Mouse (Mus musculus) small intestine, adult 2 months (tissue): ENCODE measurements around the gene Jph3.

Experiments
- CTCF ChIP-seq: fragments of 200-500 bp; IDR thresholded peaks from 2 replicates; pipeline ENCODE4 v1.5.1; 2012; ENCODE audit warnings: low read depth, mild to moderate bottlenecking, control low read depth, inconsistent platforms, low read length, moderate library complexity, mixed read lengths; ENCODE audit not compliant: insufficient replicate concordance, insufficient read length; ENCODE audit errors: extremely low read depth
- POLR2A ChIP-seq: fragments of 200-500 bp; IDR thresholded peaks from 2 replicates; pipeline ENCODE4 v1.6.1; 2012; ENCODE audit warnings: low read depth, mild to moderate bottlenecking, control low read depth, inconsistent platforms, low read length, moderate library complexity

DNA sequence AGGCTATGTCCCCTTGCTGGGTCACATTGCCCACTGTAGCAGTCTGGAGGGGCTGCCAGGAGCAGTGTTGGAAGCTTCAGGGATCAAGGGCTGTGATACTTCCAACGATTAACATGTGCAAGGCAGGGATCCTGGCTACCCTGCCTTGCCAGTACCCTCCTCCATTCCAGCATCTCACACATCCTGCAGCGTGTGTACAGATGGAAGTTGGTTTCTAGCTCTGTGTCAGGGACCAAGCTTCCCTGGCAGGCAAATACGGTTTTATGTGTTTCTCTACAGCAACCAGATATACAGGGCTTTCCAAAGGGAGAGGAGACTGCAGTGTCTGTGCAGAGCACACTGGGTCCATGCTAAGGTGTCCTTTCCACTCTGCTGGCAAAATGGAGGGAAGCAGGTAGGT is 24.2 kb upstream of the Jph3 start:
- TF ChIP-seq POLR2A = no peak
- TF ChIP-seq CTCF = no peak
